Mouse (Mus musculus) limb, embryonic 13.5 days (tissue): ENCODE data around the gene Gm47791. TPM values are rescaled to one million over a fixed set of nuclear protein-coding genes. Genes with fewer than 3 reads are reported as not detected.
A peak's percentile ranks its signal among the peaks of the same experiment; 100 is the strongest.

Source experiments
- ATAC-seq: fragments of 200-750 bp; cut with Nextera tagmentation; 2 replicates; pipeline ENCODE4 v1.8.0; 2017; ENCODE audit warnings: low read depth, moderate number of reproducible peaks, moderate TSS enrichment; ENCODE audit not compliant: low FRiP score
- H3K27ac ChIP-seq: fragments of 300-500 bp; sonication (generic); 2 replicates; pipeline ENCODE4 v1.5.1; 2015; ENCODE audit warnings: inconsistent platforms, mild to moderate bottlenecking, moderate library complexity
- H3K27me3 ChIP-seq: fragments of 300-500 bp; sonication (generic); 2 replicates; pipeline ENCODE4 v1.6.1; 2015; ENCODE audit warnings: mild to moderate bottlenecking, inconsistent platforms
- H3K36me3 ChIP-seq: fragments of 300-500 bp; sonication (generic); 2 replicates; pipeline ENCODE4 v1.6.1; 2015; ENCODE audit warnings: inconsistent platforms, mild to moderate bottlenecking, moderate library complexity
- H3K4me1 ChIP-seq: fragments of 300-500 bp; sonication (generic); 2 replicates; pipeline ENCODE4 v1.6.1; 2015; ENCODE audit warnings: inconsistent platforms
- H3K4me2 ChIP-seq: fragments of 300-500 bp; sonication (generic); replicated peaks from 2 replicates; pipeline ENCODE4 v1.6.1; 2015; ENCODE audit warnings: inconsistent platforms, mild to moderate bottlenecking, moderate library complexity
- H3K4me3 ChIP-seq: fragments of 300-500 bp; sonication (generic); 2 replicates; pipeline ENCODE4 v1.5.1; 2015; ENCODE audit warnings: moderate library complexity, mild to moderate bottlenecking, inconsistent platforms
- H3K9ac ChIP-seq: fragments of 300-500 bp; sonication (generic); 2 replicates; pipeline ENCODE4 v1.6.1; 2015; ENCODE audit warnings: mild to moderate bottlenecking, inconsistent platforms
- H3K9me3 ChIP-seq: fragments of 300-500 bp; sonication (generic); 2 replicates; pipeline ENCODE4 v1.6.1; 2016; ENCODE audit warnings: inconsistent platforms
- WGBS: fragments of 180-500 bp; shearing (Covaris S2); methylation state at CpG from one replicate; pipeline ENCODE4 v1.1.7; 2015; 5-methylcytosine and 5-hydroxymethylcytosine counted together
- polyA plus RNA-seq: library from polyadenylated mRNA; unstranded; fragments of >200 nt; fragmentation: Nextera tagmentation; extraction: Ambion mirVana; gene quantifications from 2 replicates; pipeline ENCODE4 v1.2.1, GENCODE M21; 2015

Gene Gm47791
- polyA plus RNA-seq, 1 experiment from 2014 or later, result not detected

GRCm38 (mm10) chr1:82747714-82748452 is 23.2 kb downstream of the Gm47791 start:
- Histone ChIP-seq H3K4me1 (no peaks in the 10 kb centered on the region), H3K9ac (no peak overlapping the region), H3K9me3 (no peaks in the 10 kb centered on the region), H3K27ac (no peak overlapping the region), H3K4me2 (no peak overlapping the region), H3K4me3 (no peak overlapping the region), H3K36me3 (peaks cover 35% of the 10 kb centered on the region), H3K27me3 (no peaks in the 10 kb centered on the region)
- WGBS, result 87% methylated on average over 2 of the region's 2 CpGs
- no peak for ATAC-seq

- Histone ChIP-seq H3K4me2 (no peak overlapping the region), H3K4me1 (no peaks in the 10 kb centered on the region), H3K9me3 (no peaks in the 10 kb centered on the region), H3K36me3 (peaks cover 39% of the 10 kb centered on the region), H3K4me3 (no peak overlapping the region), H3K27me3 (no peaks in the 10 kb centered on the region), H3K9ac (no peak overlapping the region), H3K27ac (no peak overlapping the region)
- ATAC-seq, result no peak
- WGBS, result 66% methylated on average over 4 of the region's 4 CpGs
Measured at GRCm38 (mm10) chr1:82746408-82746807, 24.6 kb downstream of the Gm47791 start.

GRCm38 (mm10) chr1:82743962-82744361 is 27.1 kb downstream of the Gm47791 start:
- H3K36me3 ChIP-seq, result peaks cover 45% of the 10 kb centered on the region
- H3K4me3 ChIP-seq, result no peak overlapping the region
- WGBS, result 82% methylated on average over 3 of the region's 3 CpGs
- no peak overlapping the region for H3K27ac ChIP-seq
- H3K4me1 ChIP-seq, result no peaks in the 10 kb centered on the region
- no peak overlapping the region for H3K4me2 ChIP-seq
- ATAC-seq, result no peak
- H3K27me3 ChIP-seq, result no peaks in the 10 kb centered on the region
- H3K9me3 ChIP-seq, result no peaks in the 10 kb centered on the region
- no peak overlapping the region for H3K9ac ChIP-seq

- Histone ChIP-seq H3K9ac (no peak overlapping the region), H3K36me3 (peaks cover 48% of the 10 kb centered on the region), H3K4me3 (no peak overlapping the region), H3K4me2 (no peak overlapping the region), H3K9me3 (no peaks in the 10 kb centered on the region), H3K4me1 (no peaks in the 10 kb centered on the region), H3K27me3 (no peaks in the 10 kb centered on the region), H3K27ac (no peak overlapping the region)
- 87% methylated on average over 7 of the region's 7 CpGs for WGBS
- no peak for ATAC-seq
Measured at GRCm38 (mm10) chr1:82741539-82741938, 29.5 kb downstream of the Gm47791 start.

GRCm38 (mm10) chr1:82738066-82738465 is 33.0 kb downstream of the Gm47791 start:
- no peak overlapping the region for H3K4me3 ChIP-seq
- no peaks in the 10 kb centered on the region for H3K4me1 ChIP-seq
- no peak for ATAC-seq
- no peak overlapping the region for H3K9ac ChIP-seq
- H3K27ac ChIP-seq, result no peak overlapping the region
- no peaks in the 10 kb centered on the region for H3K9me3 ChIP-seq
- WGBS, result 87% methylated on average over 1 of the region's 1 CpGs
- H3K27me3 ChIP-seq, result no peaks in the 10 kb centered on the region
- peaks cover 70% of the 10 kb centered on the region for H3K36me3 ChIP-seq
- no peak overlapping the region for H3K4me2 ChIP-seq

GRCm38 (mm10) chr1:82733357-82733756 is 37.7 kb downstream of the Gm47791 start:
- Histone ChIP-seq H3K4me2 (no peak overlapping the region), H3K27me3 (no peaks in the 10 kb centered on the region), H3K4me1 (no peaks in the 10 kb centered on the region), H3K9me3 (no peaks in the 10 kb centered on the region), H3K4me3 (no peak overlapping the region), H3K9ac (no peak overlapping the region), H3K36me3 (peaks cover 83% of the 10 kb centered on the region), H3K27ac (no peak overlapping the region)
- 96% methylated on average over 1 of the region's 1 CpGs for WGBS
- ATAC-seq, result no peak

- Histone ChIP-seq H3K27ac (no peak overlapping the region), H3K9me3 (no peaks in the 10 kb centered on the region), H3K36me3 (peaks cover 25% of the 10 kb centered on the region), H3K4me1 (peaks cover 9% of the 10 kb centered on the region), H3K4me3 (no peak overlapping the region), H3K27me3 (peaks cover 12% of the 10 kb centered on the region; the same call in 1 of the 2 replicates), H3K9ac (no peak overlapping the region), H3K4me2 (peak overlapping the region; percentile 95; the same call in 1 of the 2 replicates)
- WGBS, result 89% methylated on average over 5 of the region's 5 CpGs
- no peak for ATAC-seq
Measured at GRCm38 (mm10) chr1:82726482-82726881, 44.6 kb downstream of the Gm47791 start.

- WGBS, result 62% methylated on average over 4 of the region's 4 CpGs
- H3K27me3 ChIP-seq, result peaks cover 12% of the 10 kb centered on the region; the same call in 1 of the 2 replicates
- H3K4me3 ChIP-seq, result peak overlapping the region; percentile 87
- H3K9ac ChIP-seq, result peak overlapping the region; percentile 97
- peaks cover 9% of the 10 kb centered on the region for H3K4me1 ChIP-seq
- no peak for ATAC-seq
- H3K36me3 ChIP-seq, result peaks cover 19% of the 10 kb centered on the region
- H3K4me2 ChIP-seq, result peak overlapping the region; percentile 95
- H3K27ac ChIP-seq, result no peak overlapping the region
- no peaks in the 10 kb centered on the region for H3K9me3 ChIP-seq
Measured at GRCm38 (mm10) chr1:82725875-82726185, 45.2 kb downstream of the Gm47791 start.

- 1% methylated on average over 37 of the region's 37 CpGs for WGBS
- Histone ChIP-seq H3K36me3 (peaks cover 13% of the 10 kb centered on the region), H3K27ac (no peak overlapping the region; the same call in 1 of the 2 replicates), H3K9ac (peak overlapping the region; percentile 97), H3K9me3 (no peaks in the 10 kb centered on the region), H3K4me3 (peak overlapping the region; percentile 87), H3K27me3 (peaks cover 12% of the 10 kb centered on the region; the same call in 1 of the 2 replicates), H3K4me2 (peak overlapping the region; percentile 95), H3K4me1 (peaks cover 9% of the 10 kb centered on the region)
- ATAC-seq, result peak; percentile 97
Measured at GRCm38 (mm10) chr1:82725026-82725874, 45.8 kb downstream of the Gm47791 start.

- Histone ChIP-seq H3K27me3 (peaks cover 12% of the 10 kb centered on the region; the same call in 1 of the 2 replicates), H3K36me3 (peaks cover 6% of the 10 kb centered on the region), H3K9me3 (no peaks in the 10 kb centered on the region), H3K4me3 (peak within 1 kb of the TSS; percentile 87), H3K27ac (no peak within 1 kb of the TSS; the same call in 1 of the 2 replicates), H3K4me1 (peaks cover 9% of the 10 kb centered on the region), H3K4me2 (peak within 1 kb of the TSS; percentile 95), H3K9ac (peak within 1 kb of the TSS; percentile 97)
- ATAC-seq, result peak; percentile 99
- WGBS, result 10% methylated on average over 38 of the region's 38 CpGs
Measured at GRCm38 (mm10) chr1:82724339-82725025, 46.6 kb downstream of the Gm47791 start, which contains the start of gene Mff. Mff (plus strand) TSS chr1:82724890.
